Mouse (Mus musculus) cerebellum, adult 2 months (tissue): ENCODE results near the gene Thsd7b.

Source experiments
- CTCF ChIP-seq: fragments of 200-500 bp; IDR thresholded peaks from 2 replicates; pipeline ENCODE4 v1.5.1; 2011; ENCODE audit warnings: low read depth, mild to moderate bottlenecking, control low read depth, low read length, moderate library complexity, borderline replicate concordance; ENCODE audit not compliant: insufficient read depth
- POLR2A ChIP-seq: fragments of 200-500 bp; IDR thresholded peaks from 2 replicates; pipeline ENCODE4 v1.6.1; 2011; ENCODE audit warnings: low read length, control low read depth, borderline replicate concordance; ENCODE audit not compliant: insufficient read depth

DNA sequence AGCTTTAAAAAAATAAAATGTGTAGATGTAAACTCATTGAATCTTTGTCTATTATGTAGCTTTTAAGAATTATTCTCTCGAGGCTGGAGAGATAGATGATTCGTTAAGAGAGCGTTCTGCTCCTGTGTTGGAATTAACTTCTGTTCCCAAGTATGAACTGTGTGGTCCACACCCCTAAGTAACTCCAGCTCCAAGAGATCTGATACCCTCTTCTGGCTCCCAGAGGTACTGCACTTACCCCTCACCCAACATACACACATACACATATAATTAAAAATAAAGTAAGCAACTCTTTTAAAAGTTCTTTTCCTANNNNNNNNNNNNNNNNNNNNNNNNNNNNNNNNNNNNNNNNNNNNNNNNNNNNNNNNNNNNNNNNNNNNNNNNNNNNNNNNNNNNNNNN lies 28.8 kb upstream of the Thsd7b start:
- no peak for TF ChIP-seq CTCF
- no peak for TF ChIP-seq POLR2A
